Mouse (Mus musculus): ENCODE measurements at regions not wholly inside any gene's neighbourhood (a gene's known extent, or its start where the extent isn't known, plus 50 kb on each side); places are given as distances from the start of the nearest gene placed in this dataset.

- Histone ChIP-seq H3K4me2 (ENCODE audit: insufficient read depth, low read depth, poor library complexity, severe bottlenecking) (peak overlapping the region; percentile 100), H3K79me2 (replicated peaks; ENCODE audit: control insufficient read depth, extremely low read depth, insufficient read depth, poor library complexity, severe bottlenecking) (no peaks in the 10 kb centered on the region), H3K27me3 (replicated peaks) (no peaks in the 10 kb centered on the region), H3K9me3 (replicated peaks; ENCODE audit: low read length) (no peaks in the 10 kb centered on the region), H3K4me3 (replicated peaks in 1 of 3; ENCODE audit: low read depth in 2 of 3, low read length in 2 of 3, poor library complexity in 1 of 3) (peak overlapping the region; percentile 15 to 54 (median 41)), H3K4me1 (ENCODE audit: control insufficient read depth in 1 of 2, insufficient read depth in 2 of 2) (peaks cover 0 to 24% of the 10 kb centered on the region in 2 experiments; a peak in 2 of 4 replicates), H3K9ac (ENCODE audit: insufficient read depth, low read depth) (no peak overlapping the region), H3K27ac (ENCODE audit: insufficient read depth, low read depth) (no peak overlapping the region), H3K36me3 (replicated peaks in 1 of 2; ENCODE audit: control insufficient read depth in 1 of 2, insufficient read depth in 1 of 2, low read length in 1 of 2) (no peaks in the 10 kb centered on the region)
- dilution Hi-C loops (cut with MboI; ENCODE audit: extremely low pct_ligation_motif_present, extremely low pct_unique_long_range_greater_than_20kb, low sequenced_read_pairs) (no loop called here), in situ Hi-C loops (cut with MboI; ENCODE audit: low pct_ligation_motif_present, low pct_unique_long_range_greater_than_20kb, low sequenced_read_pairs) (loop anchor here (10.0 kb wide), 1 partner anchor 865 kb away; no protein-coding TSS in a partner anchor)
- peak; percentile 84 for DNase-seq (ENCODE audit: extremely low read depth)
- TF ChIP-seq RCOR1 (conservative IDR thresholded peaks at IDR 0.05; ENCODE audit: low read depth, low read length) (no peak), ZNF384 (IDR thresholded peaks at IDR 0.05; ENCODE audit: low read depth, low read length) (no peak), MEF2A (IDR thresholded peaks at IDR 0.05; ENCODE audit: borderline replicate concordance, low read depth, low read length) (no peak), POLR2A (IDR thresholded peaks at IDR 0.05; ENCODE audit: low read depth, low read length) (no peak), ZKSCAN1 (IDR thresholded peaks at IDR 0.05; ENCODE audit: borderline replicate concordance, low read depth, low read length) (no peak), EP300 (IDR thresholded peaks at IDR 0.05; ENCODE audit: low read length) (no peak), UBTF (IDR thresholded peaks at IDR 0.05; ENCODE audit: low read depth, low read length) (no peak), MAX (IDR thresholded peaks at IDR 0.05; ENCODE audit: low read length) (no peak), SIN3A (IDR thresholded peaks at IDR 0.05; ENCODE audit: low read length) (no peak), ZC3H11A (IDR thresholded peaks at IDR 0.05; ENCODE audit: low read depth, low read length) (peak; percentile 45; the same call in 1 of the 2 replicates), CTCF (conservative IDR thresholded peaks at IDR 0.05 in 1 of 2, IDR thresholded peaks at IDR 0.05 in 1 of 2; ENCODE audit: low read depth in 2 of 2, low read length in 2 of 2) (peak; percentile 65 to 79), RAD21 (IDR thresholded peaks at IDR 0.05; ENCODE audit: low read depth, low read length) (peak; percentile 78), USF1 (IDR thresholded peaks at IDR 0.05; ENCODE audit: low read depth, low read length) (no peak), JUND (conservative IDR thresholded peaks at IDR 0.05; ENCODE audit: low read depth, low read length) (no peak), BHLHE40 (IDR thresholded peaks at IDR 0.05; ENCODE audit: low read depth, low read length) (no peak), CHD1 (IDR thresholded peaks at IDR 0.05; ENCODE audit: low read depth, low read length) (no peak), CHD2 (IDR thresholded peaks at IDR 0.05; ENCODE audit: low read length) (0 out of 2 replicates have a peak, but pooled peaks have one; percentile 5), TCF12 (IDR thresholded peaks at IDR 0.05; ENCODE audit: low read depth, low read length) (0 out of 2 replicates have a peak, but pooled peaks have one; percentile 23), MAZ (IDR thresholded peaks at IDR 0.05; ENCODE audit: low read depth, low read length) (no peak), TBP (conservative IDR thresholded peaks at IDR 0.05; ENCODE audit: low read depth, low read length) (no peak), ETS1 (conservative IDR thresholded peaks at IDR 0.05; ENCODE audit: low read depth, low read length) (no peak; the same call in 1 of the 2 replicates), E2F4 (IDR thresholded peaks at IDR 0.05; ENCODE audit: insufficient replicate concordance, low read depth, low read length) (no peak), IRF4 (IDR thresholded peaks at IDR 0.05; ENCODE audit: low read depth, low read length) (peak; percentile 54), ZMIZ1 (IDR thresholded peaks at IDR 0.05; ENCODE audit: low read depth, low read length) (no peak), PAX5 (IDR thresholded peaks at IDR 0.05; ENCODE audit: low read length) (no peak), MYC (IDR thresholded peaks at IDR 0.05; ENCODE audit: low read depth, low read length) (no peak), JUN (IDR thresholded peaks at IDR 0.05; ENCODE audit: insufficient read depth, low read depth, low read length) (no peak), HCFC1 (IDR thresholded peaks at IDR 0.05; ENCODE audit: low read depth, low read length) (no peak), ELF1 (IDR thresholded peaks at IDR 0.05; ENCODE audit: low read depth, low read length) (no peak), MXI1 (IDR thresholded peaks at IDR 0.05; ENCODE audit: low read depth, low read length) (no peak), POLR2AphosphoS2 (IDR thresholded peaks at IDR 0.05; ENCODE audit: low read depth, low read length) (no peak), MAFK (IDR thresholded peaks at IDR 0.05; ENCODE audit: insufficient replicate concordance, low read length) (no peak), NELFE (IDR thresholded peaks at IDR 0.05; ENCODE audit: low read depth, low read length) (peak; percentile 28; the same call in 1 of the 2 replicates), NRF1 (IDR thresholded peaks at IDR 0.05; ENCODE audit: low read depth, low read length) (no peak), USF2 (conservative IDR thresholded peaks at IDR 0.05; ENCODE audit: low read depth, low read length) (no peak), SMC3 (IDR thresholded peaks at IDR 0.05; ENCODE audit: low read depth, low read length) (peak; percentile 86)
Observed at GRCm38 (mm10) chr2:78049248-78049874, 103.2 kb upstream of the Cwc22 start.
